Mouse (Mus musculus) subcutaneous adipose tissue, adult 2 months (tissue): Measurements from ENCODE around the gene Tm6sf1. TPM values are rescaled to one million over a fixed set of nuclear protein-coding genes. Genes with fewer than 3 reads are reported as not detected.

ENCODE experiments used
- polyA plus RNA-seq: library from polyadenylated mRNA; depleted of rRNA; stranded (reverse); fragments of >200 nt; gene quantifications from 2 replicates; pipeline ENCODE4 v1.2.3, GENCODE M21; 2012; ENCODE audit warnings: low replicate concordance; rRNA removed

The Tm6sf1 gene
- polyA plus RNA-seq, result 54.5 and 69.7 TPM in 2 replicates

DNA sequence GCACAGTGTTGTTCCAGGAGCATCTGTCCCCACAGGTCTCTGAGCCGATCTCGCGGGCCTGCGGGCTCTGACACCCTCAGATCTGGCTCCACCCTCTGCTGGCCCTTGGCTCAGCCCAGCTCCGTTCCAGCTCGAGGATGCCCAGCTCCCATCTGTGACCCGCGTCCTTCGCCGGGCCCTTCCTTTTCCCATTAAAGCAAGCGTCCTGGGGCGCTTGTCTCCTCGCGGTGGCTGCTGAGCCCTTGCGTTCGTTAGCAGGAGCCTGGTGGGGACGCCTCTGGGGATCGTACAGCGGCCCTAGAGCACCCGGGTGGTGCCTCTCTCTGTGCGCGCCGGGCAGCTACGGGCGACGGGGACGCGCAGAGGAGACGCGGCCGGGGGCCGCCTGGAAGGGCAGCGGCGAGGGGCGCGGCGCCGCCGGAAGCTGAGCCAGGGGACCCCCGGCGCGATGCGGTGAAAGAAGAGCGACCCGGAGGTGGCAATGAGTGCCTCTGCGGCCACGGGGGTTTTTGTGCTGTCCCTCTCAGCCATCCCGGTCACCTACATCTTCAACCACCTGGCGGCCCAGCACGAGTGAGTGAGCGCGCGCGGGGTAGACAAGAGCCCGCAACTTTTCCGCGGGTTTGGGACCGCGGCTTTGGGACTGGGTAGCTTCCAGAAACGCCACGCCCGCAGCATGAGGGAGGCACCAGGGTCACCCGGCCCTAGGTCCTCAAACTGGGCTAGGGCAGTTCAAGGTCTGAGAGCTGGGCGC is at the start of gene Tm6sf1:
Tm6sf1 (plus strand) TSS at position 34 of the 754 bp plus-strand sequence.

DNA sequence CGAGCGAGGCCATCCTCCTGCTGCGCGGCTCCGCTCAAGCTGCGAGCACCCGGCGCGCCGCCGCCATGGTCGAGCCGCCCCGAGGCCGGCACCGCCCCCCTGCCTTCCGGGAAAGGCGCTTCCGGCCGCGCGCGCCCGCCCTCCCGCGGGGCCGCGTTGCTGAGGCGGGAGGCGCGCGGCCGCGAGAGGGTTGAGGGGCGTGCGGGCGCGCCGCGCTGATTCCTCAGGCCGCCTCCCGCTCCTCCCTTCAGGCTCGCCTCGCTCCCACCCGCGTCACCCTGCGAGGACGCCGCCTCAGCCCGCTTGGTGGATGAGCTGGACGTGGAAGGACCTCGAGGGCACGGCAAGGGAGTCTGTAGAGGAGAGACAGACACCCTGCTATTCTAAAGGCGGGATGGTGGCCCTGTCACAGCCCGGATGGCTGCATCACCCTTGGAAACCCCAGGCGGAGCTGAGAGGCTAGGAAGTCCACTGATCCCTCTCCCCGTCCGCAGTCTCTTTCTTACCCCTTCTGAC is 29.4 kb upstream of the Tm6sf1 start, which contains the start of gene Btbd1:
Btbd1 (minus strand) TSS at position 53 of the 516 bp plus-strand sequence.

DNA sequence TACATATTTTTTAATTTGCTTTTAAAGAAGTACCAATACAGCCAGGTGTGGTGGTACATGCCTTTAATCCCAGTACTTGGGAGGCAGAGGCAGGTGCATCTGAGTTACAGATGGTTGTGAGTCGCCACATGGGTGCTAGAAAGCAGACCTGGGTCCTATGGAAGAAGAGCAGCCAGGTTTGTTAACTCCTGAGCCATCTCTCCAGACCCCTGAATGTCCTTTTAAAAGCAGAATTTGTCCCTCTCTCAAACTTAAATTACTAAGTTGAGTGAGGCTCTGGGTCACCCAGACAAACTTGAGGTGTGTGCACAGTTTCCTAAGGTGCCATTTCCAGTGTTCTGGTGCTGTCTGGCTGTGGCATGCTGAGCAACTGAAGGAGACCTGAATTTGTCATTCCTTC is 3.1 kb upstream of the Tm6sf1 start, which contains the start of gene Gm10160:
Gm10160 (minus strand) TSS at position 101 of the 400 bp plus-strand sequence.

Other genes starting within 250 kb of the Tm6sf1 start
- 3.3 and 4.8 TPM in 2 replicates for gene Homer2, start 151.5 kb upstream of the Tm6sf1 start, polyA plus RNA-seq
- 11.1 and 11.3 TPM in 2 replicates for gene Ramac, start 96.1 kb upstream of the Tm6sf1 start, polyA plus RNA-seq
- gene 3110040N11Rik, start 69.5 kb upstream of the Tm6sf1 start, polyA plus RNA-seq, result 38.2 and 51.6 TPM in 2 replicates
- 35.0 and 35.4 TPM in 2 replicates for gene Btbd1, start 29.6 kb upstream of the Tm6sf1 start, polyA plus RNA-seq
- gene Gm10160, start 3.2 kb upstream of the Tm6sf1 start, polyA plus RNA-seq, result not detected in 2 replicates
- 1.5 and 7.0 TPM in 2 replicates for gene Hdgfl3, start 75.5 kb downstream of the Tm6sf1 start, polyA plus RNA-seq
- 0.99 and 4.2 TPM in 2 replicates for gene Bnc1, start 133.3 kb downstream of the Tm6sf1 start, polyA plus RNA-seq